Mouse (Mus musculus): ENCODE results near the gene Gpr3.

- no peak for TF ChIP-seq CTCF (IDR thresholded peaks at IDR 0.05; ENCODE audit: low read depth, low read length)
- TF ChIP-seq POLR2A (IDR thresholded peaks at IDR 0.05; ENCODE audit: insufficient read depth, low read length): no peak
Measured at GRCm38 (mm10) chr4:133169237-133170055, 42.9 kb downstream of the Gpr3 start.

All from ES-Bruce4 (cell line).